Mouse (Mus musculus): ENCODE measurements around the gene Cdk2. TPM values are rescaled to one million over a fixed set of nuclear protein-coding genes. Genes with fewer than 3 reads are reported as not detected.

Cdk2 gene
- polyA plus RNA-seq, 1 experiment from 2014 or later = 33.9 TPM

- Histone ChIP-seq H3K4me3 (ENCODE audit: low read depth, low read length) (no peak overlapping the region), H3K9ac (replicated peaks; ENCODE audit: low read depth) (no peak overlapping the region), H3K4me1 (ENCODE audit: insufficient read depth, low read depth, low read length) (0 out of 2 replicates have a peak, but pooled peaks cover 4% of the 10 kb centered on the region), H3K9me3 (ENCODE audit: low read length) (no peaks in the 10 kb centered on the region), H3K4me2 (replicated peaks; ENCODE audit: low read depth, low read length) (peak overlapping the region; percentile 56), H3K27me3 (replicated peaks; ENCODE audit: insufficient read depth, low read length) (no peaks in the 10 kb centered on the region), H3K36me3 (ENCODE audit: insufficient read depth, low read length) (peaks cover 13% of the 10 kb centered on the region; the same call in 1 of the 2 replicates), H3K27ac (ENCODE audit: low read length) (peak overlapping the region; percentile 76)
- TF ChIP-seq EP300 (IDR thresholded peaks at IDR 0.05) = no peak
- peak; percentile 27; the same call in 1 of the 2 replicates for TF ChIP-seq CTCF (IDR thresholded peaks at IDR 0.05)
- WGBS = 73% methylated on average over 6 of the region's 6 CpGs
- DNase-seq (ENCODE audit: low spot score) = peak; percentile 36
- ATAC-seq = no peak
These were observed 7.6 kb downstream of the Cdk2 start for GRCm38 (mm10) chr10:128697072-128697725.

- ATAC-seq = peak; percentile 97
- under 1% methylated on average over 37 of the region's 40 CpGs for WGBS
These were observed 8.6 kb downstream of the Cdk2 start, which contains the start of gene Rab5b for GRCm38 (mm10) chr10:128695992-128696807. Gene Rab5b, minus strand, starts transcription at chr10:128696264.

GRCm38 (mm10) chr10:128695411-128695991, 9.3 kb downstream of the Cdk2 start:
- WGBS = 0% methylated on average over 14 of the region's 22 CpGs
- Histone ChIP-seq H3K4me2 (replicated peaks; ENCODE audit: low read depth, low read length) (peak overlapping the region; percentile 77), H3K9me3 (ENCODE audit: low read length) (no peaks in the 10 kb centered on the region), H3K27ac (ENCODE audit: low read length) (peak overlapping the region; percentile 99), H3K9ac (replicated peaks; ENCODE audit: low read depth) (peak overlapping the region; percentile 96), H3K4me3 (ENCODE audit: low read depth, low read length) (peak overlapping the region; percentile 90), H3K4me1 (ENCODE audit: insufficient read depth, low read depth, low read length) (peaks cover 4% of the 10 kb centered on the region; the same call in 1 of the 2 replicates), H3K36me3 (ENCODE audit: insufficient read depth, low read length) (peaks cover 9% of the 10 kb centered on the region; the same call in 1 of the 2 replicates), H3K27me3 (replicated peaks; ENCODE audit: insufficient read depth, low read length) (no peaks in the 10 kb centered on the region)
- ATAC-seq (no peak), DNase-seq (ENCODE audit: low spot score) (no peak)
- TF ChIP-seq EP300 (IDR thresholded peaks at IDR 0.05) = no peak
- no peak for TF ChIP-seq CTCF (IDR thresholded peaks at IDR 0.05)

More at GRCm38 (mm10) chr10:128695992-128696807, 8.6 kb downstream of the Cdk2 start, which contains the start of gene Rab5b:
- Histone ChIP-seq H3K9ac (replicated peaks; ENCODE audit: low read depth) (peak within 1 kb of the TSS; percentile 96), H3K36me3 (ENCODE audit: insufficient read depth, low read length) (peaks cover 13% of the 10 kb centered on the region), H3K27me3 (replicated peaks; ENCODE audit: insufficient read depth, low read length) (no peaks in the 10 kb centered on the region), H3K9me3 (ENCODE audit: low read length) (no peaks in the 10 kb centered on the region), H3K4me1 (ENCODE audit: insufficient read depth, low read depth, low read length) (0 out of 2 replicates have a peak, but pooled peaks cover 4% of the 10 kb centered on the region), H3K4me3 (ENCODE audit: low read depth, low read length) (peak within 1 kb of the TSS; percentile 90), H3K4me2 (replicated peaks; ENCODE audit: low read depth, low read length) (peak within 1 kb of the TSS; percentile 77), H3K27ac (ENCODE audit: low read length) (peak within 1 kb of the TSS; percentile 99)
- DNase-seq (ENCODE audit: low spot score) = peak; percentile 100
- TF ChIP-seq EP300 (IDR thresholded peaks at IDR 0.05) (peak; percentile 81), CTCF (IDR thresholded peaks at IDR 0.05) (0 out of 2 replicates have a peak, but pooled peaks have one; percentile 13)

GRCm38 (mm10) chr10:128674469-128675008, 30.3 kb downstream of the Cdk2 start:
- Histone ChIP-seq H3K36me3 (ENCODE audit: insufficient read depth, low read length) (no peaks in the 10 kb centered on the region; the same call in 1 of the 2 replicates), H3K9me3 (ENCODE audit: low read length) (no peaks in the 10 kb centered on the region), H3K27me3 (replicated peaks; ENCODE audit: insufficient read depth, low read length) (no peaks in the 10 kb centered on the region), H3K4me3 (ENCODE audit: low read depth, low read length) (peak overlapping the region; percentile 64), H3K4me2 (replicated peaks; ENCODE audit: low read depth, low read length) (peak overlapping the region; percentile 80), H3K4me1 (ENCODE audit: insufficient read depth, low read depth, low read length) (peaks cover 6% of the 10 kb centered on the region; the same call in 1 of the 2 replicates), H3K9ac (replicated peaks; ENCODE audit: low read depth) (no peak overlapping the region; the same call in 1 of the 2 replicates), H3K27ac (ENCODE audit: low read length) (peak overlapping the region; percentile 75)
- 2% methylated on average over 9 of the region's 9 CpGs for WGBS
- DNase-seq (ENCODE audit: low spot score) (peak; percentile 87), ATAC-seq (peak; percentile 23; the same call in 1 of the 2 replicates)
- peak; percentile 75 for TF ChIP-seq CTCF (IDR thresholded peaks at IDR 0.05)
- no peak for TF ChIP-seq EP300 (IDR thresholded peaks at IDR 0.05)

- 0% methylated on average over 58 of the region's 60 CpGs for whole genome bisulfite sequencing
- peak within 1 kb of the TSS; percentile 75 for H3K27ac ChIP-seq (ENCODE audit: low read length)
- H3K4me2 ChIP-seq (replicated peaks; ENCODE audit: low read depth, low read length) = peak within 1 kb of the TSS; percentile 80
- peak; percentile 96 for ATAC-seq
- DNase-seq (ENCODE audit: low spot score) = peak; percentile 93
- no peaks in the 10 kb centered on the region for H3K9me3 ChIP-seq (ENCODE audit: low read length)
- H3K27me3 ChIP-seq (replicated peaks; ENCODE audit: insufficient read depth, low read length) = no peaks in the 10 kb centered on the region
- H3K9ac ChIP-seq (replicated peaks; ENCODE audit: low read depth) = peak within 1 kb of the TSS; percentile 42
- TF ChIP-seq EP300 (IDR thresholded peaks at IDR 0.05) (no peak), CTCF (IDR thresholded peaks at IDR 0.05) (no peak)
- no peaks in the 10 kb centered on the region for H3K36me3 ChIP-seq (ENCODE audit: insufficient read depth, low read length)
- H3K4me3 ChIP-seq (ENCODE audit: low read depth, low read length) = peak within 1 kb of the TSS; percentile 64
- H3K4me1 ChIP-seq (ENCODE audit: insufficient read depth, low read depth, low read length) = peaks cover 6% of the 10 kb centered on the region; the same call in 1 of the 2 replicates
These were observed 30.9 kb downstream of the Cdk2 start, which contains the start of gene Suox for GRCm38 (mm10) chr10:128673763-128674468. Gene Suox, minus strand, starts transcription at chr10:128674073.

Measured in lung, postnatal 0 days (tissue).